Mouse (Mus musculus) Patski (cell line): ENCODE results near the gene Ube2i. TPM values are rescaled to one million over a fixed set of nuclear protein-coding genes. Genes with fewer than 3 reads are reported as not detected.

ENCODE experiments used
- ATAC-seq: fragments of 100-300 bp; one replicate; pipeline ENCODE4 v1.8.0; 2021
- CTCF ChIA-PET: fragments of 350-600 bp; sonication (Branson Sonifier 250); formaldehyde crosslinking; loops from one replicate; lab custom pipeline; 2022; ENCODE audit warnings: inconsistent platforms; lab: Charles Lee
- POLR2A ChIA-PET: fragments of 350-600 bp; sonication (Branson Sonifier 250); formaldehyde crosslinking; loops from one replicate; lab custom pipeline; 2022; ENCODE audit warnings: antibody characterized with exemption, inconsistent platforms; lab: Charles Lee
- DNase-seq: peaks from one replicate; pipeline ENCODE4 v3.0.0-alpha.2; 2011; ENCODE audit warnings: low read depth, low spot score
- H3K27me3 ChIP-seq: fragments of 371-371 bp; one replicate; pipeline ENCODE4 v1.5.1; 2021
- CTCF ChIP-seq: fragments of 100-300 bp; IDR thresholded peaks from one replicate; pipeline ENCODE4 v1.5.1; 2021
- in situ Hi-C: fragments of 300-500 bp; cut with MboI; formaldehyde crosslinking; loops from 3 replicates; pipeline ENCODE4 v1.11.1; 2018; ENCODE audit warnings: low pct_unique_long_range_greater_than_20kb, mixed read lengths
- polyA plus RNA-seq: library from polyadenylated mRNA; unstranded; gene quantifications from one replicate; pipeline ENCODE4 v1.2.3, GENCODE M21; 2021

Gene Ube2i
- polyA plus RNA-seq, 1 experiment from 2014 or later = 437 TPM

GRCm38 (mm10) chr17:25218967-25219366 is 55.5 kb downstream of the Ube2i start:
- ATAC-seq (no peak), DNase-seq (no peak)
- TF ChIP-seq CTCF = no peak
- H3K27me3 ChIP-seq = no peaks in the 10 kb centered on the region
- in situ Hi-C loops = no loop called here
- POLR2A ChIA-PET = interaction anchor here (0.5 kb wide), 1 partner anchor 495 kb away, joined by 3 read pairs; the partner anchor contains the start of gene Ndufb10
- CTCF ChIA-PET = no interaction called here

- in situ Hi-C loops = no loop called here
- H3K27me3 ChIP-seq = no peaks in the 10 kb centered on the region
- TF ChIP-seq CTCF = no peak
- ChIA-PET POLR2A (no interaction called here), CTCF (no interaction called here)
- DNase-seq (no peak), ATAC-seq (no peak)
Measured at GRCm38 (mm10) chr17:25215431-25215830, 59.0 kb downstream of the Ube2i start.

Other genes with a start within 250 kb of the Ube2i start
- gene Tmem204, start 191.0 kb downstream of the Ube2i start, polyA plus RNA-seq = 0.14 TPM
- gene Telo2, start 158.7 kb downstream of the Ube2i start, polyA plus RNA-seq = 26.7 TPM
- gene Ptx4, start 153.9 kb downstream of the Ube2i start, polyA plus RNA-seq = 0.05 TPM
- gene Clcn7, start 141.2 kb downstream of the Ube2i start, polyA plus RNA-seq = 47.5 TPM
- 0.32 TPM for gene Ccdc154, start 112.2 kb downstream of the Ube2i start, polyA plus RNA-seq
- gene Gm38655, start 99.2 kb downstream of the Ube2i start, polyA plus RNA-seq = not detected
- gene BC003965, start 90.1 kb downstream of the Ube2i start, polyA plus RNA-seq = 14.8 TPM
- 9.8 TPM for gene Unkl, start 86.2 kb downstream of the Ube2i start, polyA plus RNA-seq
- 43.1 TPM for gene Gnptg, start 34.5 kb downstream of the Ube2i start, polyA plus RNA-seq
- 40.6 TPM for gene Tsr3, start 34.5 kb downstream of the Ube2i start, polyA plus RNA-seq
- gene Baiap3, start 18.3 kb downstream of the Ube2i start, polyA plus RNA-seq = 0.12 TPM
- not detected for gene Prss34, start 23.8 kb upstream of the Ube2i start, polyA plus RNA-seq
- not detected for gene Prss28, start 34.0 kb upstream of the Ube2i start, polyA plus RNA-seq
- gene Prss29, start 44.0 kb upstream of the Ube2i start, polyA plus RNA-seq = not detected
- not detected for gene Tpsab1, start 70.9 kb upstream of the Ube2i start, polyA plus RNA-seq
- gene Tpsb2, start 91.7 kb upstream of the Ube2i start, polyA plus RNA-seq = not detected
- gene Tpsg1, start 94.7 kb upstream of the Ube2i start, polyA plus RNA-seq = not detected
- 0.23 TPM for gene Cacna1h, start 159.2 kb upstream of the Ube2i start, polyA plus RNA-seq
- not detected for gene Tekt4, start 180.0 kb upstream of the Ube2i start, polyA plus RNA-seq
- not detected for gene Sstr5, start 222.7 kb upstream of the Ube2i start, polyA plus RNA-seq